Mouse (Mus musculus) layer of hippocampus, postnatal 36 days (tissue): ENCODE results near the gene Fra10ac1. TPM values are rescaled to one million over a fixed set of nuclear protein-coding genes. Genes with fewer than 3 reads are reported as not detected.

Source experiments
- DNase-seq, 2 experiments: peaks; one replicate each; pipeline ENCODE4 v3.0.0; 2022
- total RNA-seq, 2 experiments: library from RNA; stranded (reverse); gene quantifications; 2 replicates each; pipeline ENCODE4 v1.2.3; 2021

The Fra10ac1 gene
- total RNA-seq, result 10 to 100 TPM; 19.6 to 21.9 TPM

GRCm38 (mm10) chr19:38223905-38224684, at the start of gene Fra10ac1:
Gene Fra10ac1, minus strand, starts transcription at chr19:38224156.
- peak; percentile 94 for DNase-seq

GRCm38 (mm10) chr19:38271071-38271470, 47.1 kb upstream of the Fra10ac1 start:
- no peak for DNase-seq

GRCm38 (mm10) chr19:38267469-38267868, 43.5 kb upstream of the Fra10ac1 start:
- DNase-seq, result no peak

GRCm38 (mm10) chr19:38265767-38266166, 41.8 kb upstream of the Fra10ac1 start:
- DNase-seq, result no peak

- DNase-seq, result peak; percentile 45 to 55
Measured at GRCm38 (mm10) chr19:38264505-38265500, 40.8 kb upstream of the Fra10ac1 start, which contains the start of gene Lgi1. Gene Lgi1, plus strand, starts transcription at chr19:38264536.

GRCm38 (mm10) chr19:38263829-38264504, 40.0 kb upstream of the Fra10ac1 start:
- peak; percentile 81 to 83 for DNase-seq

- no peak for DNase-seq
Measured at GRCm38 (mm10) chr19:38261351-38261750, 37.4 kb upstream of the Fra10ac1 start.

- peak; percentile 55 to 69 for DNase-seq
Measured at GRCm38 (mm10) chr19:38260346-38260745, 36.4 kb upstream of the Fra10ac1 start.

GRCm38 (mm10) chr19:38259436-38259835, 35.5 kb upstream of the Fra10ac1 start:
- DNase-seq, result no peak

GRCm38 (mm10) chr19:38258651-38259065, 34.7 kb upstream of the Fra10ac1 start:
- peak in 1 of 2 experiments; percentile 51 for DNase-seq

GRCm38 (mm10) chr19:38253796-38254195, 29.8 kb upstream of the Fra10ac1 start:
- no peak for DNase-seq

GRCm38 (mm10) chr19:38249627-38250026, 25.7 kb upstream of the Fra10ac1 start:
- DNase-seq, result no peak

- DNase-seq, result no peak
Measured at GRCm38 (mm10) chr19:38246177-38246622, 22.2 kb upstream of the Fra10ac1 start.

GRCm38 (mm10) chr19:38245361-38246176, 21.6 kb upstream of the Fra10ac1 start:
- no peak for DNase-seq

- DNase-seq, result no peak
Measured at GRCm38 (mm10) chr19:38244748-38245147, 20.8 kb upstream of the Fra10ac1 start.

GRCm38 (mm10) chr19:38242314-38242852, 18.4 kb upstream of the Fra10ac1 start:
- DNase-seq, result no peak

GRCm38 (mm10) chr19:38238213-38238951, 14.4 kb upstream of the Fra10ac1 start:
- peak; percentile 72 to 74 for DNase-seq

GRCm38 (mm10) chr19:38237834-38238212, 13.9 kb upstream of the Fra10ac1 start:
- DNase-seq, result no peak

GRCm38 (mm10) chr19:38236526-38236925, 12.6 kb upstream of the Fra10ac1 start:
- no peak for DNase-seq

- no peak for DNase-seq
Measured at GRCm38 (mm10) chr19:38232516-38232915, 8.6 kb upstream of the Fra10ac1 start.
